Mouse (Mus musculus): Measurements from ENCODE around the gene Gm5741. TPM values are rescaled to one million over a fixed set of nuclear protein-coding genes. Genes with fewer than 3 reads are reported as not detected.

Gene Gm5741
- not detected for total RNA-seq (2023)

DNA sequence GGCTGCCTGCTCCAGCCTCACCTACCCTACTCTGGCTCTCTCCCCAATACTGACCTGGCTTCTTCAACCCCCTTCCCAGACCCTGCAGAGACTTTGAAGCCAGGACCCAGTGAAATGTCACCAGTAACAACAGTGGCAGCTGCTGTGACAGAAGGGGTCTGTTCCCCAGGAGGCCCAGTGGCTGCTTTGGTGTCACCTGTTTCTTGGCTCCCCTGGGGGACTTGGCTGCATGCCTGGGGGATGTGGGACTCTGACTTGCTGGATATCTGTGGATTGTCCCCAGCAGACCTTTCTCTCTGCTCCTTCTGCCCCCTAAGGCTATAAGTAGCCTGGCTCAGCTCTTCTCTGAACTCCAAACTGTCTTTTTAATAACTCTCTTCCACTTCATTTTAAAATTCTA, at the start of gene Gm5741:
Gene Gm5741, minus strand, starts transcription at position 1 of the 400 bp plus-strand sequence.

DNA sequence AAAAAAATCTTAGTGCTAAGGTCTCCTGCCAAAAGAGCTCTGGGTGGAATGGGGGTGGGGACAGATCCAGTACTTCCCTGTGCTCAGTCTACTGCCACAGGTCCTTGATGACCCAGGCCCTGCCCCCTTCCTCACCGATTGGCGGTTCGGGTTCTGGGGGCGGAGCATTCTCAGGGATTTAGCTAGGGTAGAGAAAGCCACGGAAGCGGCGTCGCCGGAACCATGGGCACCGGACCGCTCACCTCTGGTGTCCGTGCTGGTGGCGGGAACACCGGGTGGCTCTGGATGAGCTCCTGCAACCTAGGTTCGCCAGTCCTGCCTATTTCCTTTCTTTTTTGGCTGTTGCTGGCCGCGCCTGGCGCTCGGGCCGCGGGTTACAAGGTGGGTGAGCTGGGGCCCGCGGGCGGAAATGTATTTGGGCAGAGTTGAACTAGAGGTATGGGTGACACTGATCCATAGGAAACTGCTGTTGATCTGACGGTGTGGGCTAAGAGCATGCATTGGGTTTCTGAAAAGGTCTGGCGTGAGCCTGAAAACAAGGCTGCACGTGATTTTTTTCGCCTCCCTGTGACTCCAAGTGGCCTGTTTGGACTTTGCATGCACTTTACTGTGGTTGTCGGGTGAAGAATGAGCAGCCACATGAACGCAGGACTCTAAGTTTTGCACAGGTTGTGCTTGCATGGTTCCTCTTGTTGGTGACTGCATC, 15.5 kb upstream of the Gm5741 start, which contains the start of gene Man2b1:
Gene Man2b1, plus strand, starts transcription at position 163 of the 706 bp plus-strand sequence.

DNA sequence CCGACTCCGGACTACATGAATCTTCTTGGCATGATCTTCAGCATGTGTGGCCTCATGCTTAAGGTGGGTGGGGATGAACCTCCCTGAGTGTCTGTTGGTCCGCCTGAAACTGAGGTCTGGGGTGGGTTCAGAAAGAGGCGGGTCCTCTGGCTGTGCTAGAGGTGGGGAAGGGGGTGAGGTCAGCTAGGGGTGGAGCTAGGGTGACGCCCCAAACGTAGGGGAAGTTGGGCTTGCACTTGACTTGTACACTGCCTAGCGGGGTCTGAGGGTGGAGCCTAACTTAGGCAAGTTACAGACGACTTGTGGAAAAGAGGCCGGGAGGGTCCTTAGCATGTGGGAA, 13.4 kb upstream of the Gm5741 start, which contains the start of gene Wdr83:
Gene Wdr83, minus strand, starts transcription at position 91 of the 340 bp plus-strand sequence.

GRCm38 (mm10) chr8:85080532-85081215, 12.9 kb upstream of the Gm5741 start, which contains the start of gene Wdr83os:
Gene Wdr83os, plus strand, starts transcription at chr8:85080740.

DNA sequence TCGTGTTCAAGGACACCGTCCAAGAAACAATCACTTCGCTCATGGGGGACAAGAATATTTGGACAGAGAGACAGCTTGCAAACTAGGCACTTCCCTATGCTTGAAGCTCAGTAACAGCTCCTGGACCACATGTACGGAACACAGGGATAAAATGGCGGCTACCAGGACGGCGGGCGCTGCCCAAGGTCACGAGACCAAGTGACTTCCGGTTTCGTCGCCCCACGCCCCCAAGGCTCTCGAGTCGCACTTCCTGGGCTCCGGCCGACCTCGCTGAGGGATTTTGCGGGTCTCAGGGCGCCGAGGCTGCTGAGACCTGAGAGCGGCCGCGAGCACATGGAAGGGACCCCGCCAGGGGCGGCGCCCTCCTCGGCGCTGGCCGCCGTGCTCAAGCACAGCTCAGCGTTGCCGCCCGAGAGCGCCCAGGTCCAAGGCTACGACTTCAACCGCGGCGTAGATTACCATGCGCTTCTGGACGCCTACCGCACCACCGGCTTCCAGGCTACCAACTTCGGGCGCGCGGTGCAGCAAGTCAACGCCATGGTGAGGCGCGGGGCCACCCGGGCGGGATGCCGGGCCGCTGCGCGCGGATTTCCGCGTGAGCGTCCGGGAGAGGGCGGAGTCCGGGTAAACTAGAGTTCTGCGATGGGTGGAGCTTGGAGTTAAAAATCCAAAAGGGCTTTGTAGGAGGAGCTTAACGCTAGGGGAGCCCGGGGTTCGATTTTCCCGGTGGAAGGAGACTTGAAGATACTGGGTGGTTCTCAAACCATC, 3.9 kb upstream of the Gm5741 start, which contains the start of gene Dhps:
Gene Dhps, plus strand, starts transcription at position 244 of the 768 bp plus-strand sequence.

DNA sequence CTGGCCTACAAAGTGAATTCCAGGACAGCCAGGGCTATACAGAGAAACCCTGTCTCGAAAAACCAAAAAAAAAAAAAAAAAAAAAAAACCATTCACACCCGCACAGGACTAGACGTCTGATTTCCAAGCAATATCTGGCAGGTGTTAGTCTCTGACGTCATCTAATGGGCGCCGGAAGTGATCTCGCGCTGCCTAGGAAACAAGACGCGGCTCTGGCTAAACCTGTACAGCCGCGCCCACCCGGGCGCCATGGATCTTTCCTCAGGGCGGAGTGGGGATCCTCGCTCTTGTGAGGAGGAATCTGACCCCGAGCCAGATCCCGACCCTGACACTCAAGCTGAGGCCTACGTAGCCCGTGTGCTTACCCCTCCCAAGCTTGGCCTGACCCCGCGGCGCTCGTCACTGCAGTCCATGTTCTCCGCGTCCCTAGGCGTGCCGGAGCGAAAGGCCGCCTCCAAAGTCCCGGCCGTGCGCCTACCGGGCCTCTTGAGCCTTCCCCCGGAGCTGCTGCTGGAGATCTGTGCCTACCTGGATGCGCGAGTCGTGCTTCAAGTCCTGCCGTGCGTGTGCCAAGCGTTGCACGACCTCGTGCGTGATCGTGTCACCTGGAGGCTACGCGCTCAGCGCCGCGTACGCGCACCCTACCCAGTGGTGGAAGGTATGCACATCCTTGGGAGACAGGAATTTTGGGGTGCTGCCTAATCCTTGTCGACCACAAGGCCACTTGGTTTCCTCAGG, 7.7 kb downstream of the Gm5741 start, which contains the start of gene Fbxw9:
Gene Fbxw9, plus strand, starts transcription at position 177 of the 738 bp plus-strand sequence.

DNA sequence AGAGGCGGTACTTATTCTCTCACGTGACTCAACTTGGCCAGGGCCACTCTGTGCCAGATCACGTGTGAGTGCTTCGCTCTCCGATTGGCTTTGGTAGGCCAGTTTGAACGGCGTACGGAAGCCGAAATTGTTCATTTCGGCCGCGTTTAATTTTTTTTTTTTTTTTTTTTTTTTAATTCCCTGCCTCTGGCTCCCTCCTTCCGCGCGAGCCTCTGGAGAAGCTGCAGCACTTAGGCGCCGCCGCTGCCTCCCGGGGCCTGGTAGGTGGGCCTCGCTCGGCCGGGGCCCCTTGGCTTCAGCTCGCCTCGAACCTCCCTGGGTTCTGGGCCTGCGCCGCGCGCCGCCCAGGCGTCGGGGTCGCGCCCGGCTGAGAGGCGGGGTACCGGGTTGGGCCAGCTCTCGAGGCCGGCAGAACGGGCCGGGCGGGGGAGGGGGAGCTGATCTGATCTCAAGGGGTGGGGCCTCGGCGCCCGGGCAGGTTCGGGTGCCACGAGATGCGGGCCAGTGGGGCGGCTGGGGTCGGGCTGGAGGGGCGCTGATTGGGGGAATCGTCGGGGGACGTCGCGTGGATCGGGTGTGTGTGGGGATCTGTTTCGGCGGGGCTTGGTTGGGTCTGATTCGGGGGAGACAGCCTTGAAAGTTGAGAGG, 30.9 kb downstream of the Gm5741 start, which contains the start of gene Tnpo2:
Gene Tnpo2, plus strand, starts transcription at position 198 of the 648 bp plus-strand sequence.

DNA sequence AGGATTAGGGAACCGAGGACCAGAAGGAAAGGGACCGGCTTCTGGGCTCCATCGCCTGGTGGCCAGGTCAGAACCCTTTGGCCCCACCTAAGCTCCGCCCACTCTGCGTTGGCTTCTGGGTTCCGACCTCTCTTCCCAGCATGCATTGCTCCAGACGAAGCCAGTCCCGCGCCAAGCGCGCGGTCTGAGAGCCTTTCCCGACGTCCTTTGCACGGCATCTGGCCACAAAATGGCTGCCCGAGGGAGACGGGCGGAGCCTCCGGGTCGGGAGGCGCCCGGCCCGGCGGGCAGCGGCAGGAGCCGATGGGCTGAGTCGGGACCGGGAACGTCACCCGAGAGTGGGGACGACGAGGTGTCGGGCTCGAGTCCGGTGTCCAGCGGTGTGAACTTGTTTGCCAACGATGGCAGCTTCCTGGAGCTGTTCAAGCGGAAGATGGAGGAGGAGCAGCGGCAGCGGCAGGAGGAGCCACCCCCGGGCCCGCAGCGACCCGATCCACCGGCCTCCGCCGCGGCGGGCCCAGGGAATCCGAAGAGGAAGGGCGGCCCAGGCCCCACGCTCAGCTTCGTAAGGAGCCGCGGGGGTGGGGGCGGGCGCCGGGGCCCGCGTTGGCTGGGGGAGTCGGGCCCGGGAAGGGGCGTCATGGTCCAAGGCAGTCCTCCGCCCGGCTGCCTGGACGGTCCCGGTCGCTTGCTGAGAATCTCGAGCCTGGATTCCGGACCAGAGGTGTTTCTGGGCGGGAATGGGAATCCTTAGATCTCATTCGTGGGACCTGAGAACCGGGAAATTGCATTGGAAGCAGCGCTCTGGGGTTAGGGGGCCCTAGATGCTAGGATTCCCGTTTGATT, 40.9 kb downstream of the Gm5741 start, which contains the start of gene Trir:
Gene Trir, plus strand, starts transcription at position 154 of the 846 bp plus-strand sequence.

GRCm38 (mm10) chr8:85025098-85025932, 42.5 kb downstream of the Gm5741 start, which contains the start of gene Asna1:
Gene Asna1, minus strand, starts transcription at chr8:85025281.

Other genes starting within 250 kb of the Gm5741 start
- gene Dand5, start 245.2 kb downstream of the Gm5741 start, total RNA-seq (2023) = 1 to 10 TPM in 1 of 2 experiments, under 1 TPM in 1; 0.95 to 1.0 TPM
- gene Gadd45gip1, start 236.5 kb downstream of the Gm5741 start, total RNA-seq (2023) = 1 to 10 TPM; 6.1 to 6.9 TPM
- gene Rad23a, start 227.3 kb downstream of the Gm5741 start, total RNA-seq (2023) = 10 to 100 TPM; 38.7 to 39.0 TPM
- 100 to 1,000 TPM; 286 to 287 TPM for gene Calr, start 221.0 kb downstream of the Gm5741 start, total RNA-seq (2023)
- 10 to 100 TPM; 29.4 to 29.6 TPM for gene Farsa, start 211.0 kb downstream of the Gm5741 start, total RNA-seq (2023)
- gene Syce2, start 195.9 kb downstream of the Gm5741 start, total RNA-seq (2023) = 10 to 100 TPM; 13.6 to 16.0 TPM
- 1 to 10 TPM; 5.6 TPM for gene Gcdh, start 174.1 kb downstream of the Gm5741 start, total RNA-seq (2023)
- gene Klf1, start 166.1 kb downstream of the Gm5741 start, total RNA-seq (2023) = 10 to 100 TPM in 1 of 2 experiments, 1 to 10 TPM in 1; 6.4 to 17.8 TPM
- gene Dnase2a, start 159.4 kb downstream of the Gm5741 start, total RNA-seq (2023) = 10 to 100 TPM; 19.0 to 25.7 TPM
- gene Mast1, start 130.6 kb downstream of the Gm5741 start, total RNA-seq (2023) = not detected
- gene Rtbdn, start 121.0 kb downstream of the Gm5741 start, total RNA-seq (2023) = not detected
- not detected for gene Gm49661, start 98.5 kb downstream of the Gm5741 start, total RNA-seq (2023)
- 100 to 1,000 TPM in 1 of 2 experiments, 10 to 100 TPM in 1; 83.7 to 137 TPM for gene Prdx2, start 98.4 kb downstream of the Gm5741 start, total RNA-seq (2023)
- 10 to 100 TPM; 32.2 to 37.0 TPM for gene Rnaseh2a, start 98.2 kb downstream of the Gm5741 start, total RNA-seq (2023)
- gene Junb, start 89.3 kb downstream of the Gm5741 start, total RNA-seq (2023) = 100 to 1,000 TPM; 884 to 937 TPM
- gene Hook2, start 77.4 kb downstream of the Gm5741 start, total RNA-seq (2023) = 1 to 10 TPM; 1.0 to 1.2 TPM
- not detected for gene Best2, start 53.5 kb downstream of the Gm5741 start, total RNA-seq (2023)
- gene Asna1, start 42.7 kb downstream of the Gm5741 start, total RNA-seq (2023) = 10 to 100 TPM; 57.0 to 57.8 TPM
- 100 to 1,000 TPM; 147 to 163 TPM for gene Trir, start 41.2 kb downstream of the Gm5741 start, total RNA-seq (2023)
- 10 to 100 TPM; 33.7 to 38.2 TPM for gene Tnpo2, start 31.1 kb downstream of the Gm5741 start, total RNA-seq (2023)
- gene Fbxw9, start 7.9 kb downstream of the Gm5741 start, total RNA-seq (2023) = 1 to 10 TPM; 4.5 to 5.5 TPM
- 10 to 100 TPM; 35.3 to 45.7 TPM for gene Dhps, start 3.8 kb upstream of the Gm5741 start, total RNA-seq (2023)
- gene Wdr83os, start 12.8 kb upstream of the Gm5741 start, total RNA-seq (2023) = 10 to 100 TPM; 34.0 to 35.8 TPM
- gene Wdr83, start 13.3 kb upstream of the Gm5741 start, total RNA-seq (2023) = 10 to 100 TPM in 1 of 2 experiments, 1 to 10 TPM in 1; 9.7 to 13.2 TPM
- 100 to 1,000 TPM; 307 to 319 TPM for gene Man2b1, start 15.3 kb upstream of the Gm5741 start, total RNA-seq (2023)
- not detected for gene Zfp791, start 55.1 kb upstream of the Gm5741 start, total RNA-seq (2023)
- not detected for gene Cks1brt, start 83.9 kb upstream of the Gm5741 start, total RNA-seq (2023)
- gene Olfr371, start 158.0 kb upstream of the Gm5741 start, total RNA-seq (2023) = not detected
- 10 to 100 TPM; 34.1 to 34.6 TPM for gene Orc6, start 231.7 kb upstream of the Gm5741 start, total RNA-seq (2023)
- gene Vps35, start 231.8 kb upstream of the Gm5741 start, total RNA-seq (2023) = 10 to 100 TPM; 74.0 to 89.6 TPM